Mouse (Mus musculus) naive thymus-derived CD4-positive, alpha-beta T cell, adult 2 months (primary cell): Measurements from ENCODE around the gene Aunip.
A peak's percentile ranks its signal among the peaks of the same experiment; 100 is the strongest.

Experiments used
- DNase-seq: peaks from one replicate; pipeline ENCODE4 v3.0.0-alpha.2; 2011; ENCODE audit warnings: low read depth

Gene Aunip

GRCm38 (mm10) chr4:134515614-134516013 lies 4.8 kb downstream of the Aunip start:
- no peak for DNase-seq

DNA sequence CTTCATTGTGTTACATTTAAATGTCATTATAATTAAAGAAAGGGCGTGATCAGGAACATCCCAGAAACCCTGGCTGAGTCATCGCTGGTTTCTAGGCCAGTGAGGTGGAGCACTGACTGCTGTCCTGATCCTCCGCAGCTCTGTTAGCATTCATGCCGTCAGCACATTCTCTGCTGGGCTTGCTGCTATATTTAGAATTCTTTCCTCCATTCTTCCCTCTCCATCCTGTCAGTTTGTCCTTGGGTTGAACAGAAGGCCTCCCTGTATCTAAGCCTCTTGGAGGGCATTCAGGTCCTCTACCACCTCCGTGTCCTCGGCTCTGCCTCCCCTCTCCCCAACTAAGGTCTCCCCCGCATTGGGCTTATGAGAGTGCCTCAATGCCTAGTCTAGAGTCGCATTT lies 6.2 kb downstream of the Aunip start:
- DNase-seq: no peak

DNA sequence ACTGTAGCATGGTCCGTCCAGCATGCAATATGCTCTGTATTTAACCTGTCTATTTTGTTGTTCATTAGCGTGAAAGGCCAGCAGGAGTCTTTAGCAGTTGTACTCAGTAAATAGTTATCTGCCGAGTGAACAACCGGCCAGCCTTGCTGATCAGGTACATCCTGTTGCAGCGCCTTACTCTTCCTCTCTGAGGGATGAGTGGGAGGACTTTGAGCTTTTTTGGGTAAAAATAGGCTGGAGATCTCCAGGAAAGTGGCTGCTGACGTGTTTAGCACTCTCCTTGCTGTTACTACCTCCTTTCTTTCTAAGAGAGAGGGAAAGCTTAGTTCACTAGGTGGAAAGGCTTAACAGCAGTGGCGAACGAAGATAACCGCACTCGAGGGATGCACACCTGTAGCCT lies 6.9 kb downstream of the Aunip start:
- no peak for DNase-seq

GRCm38 (mm10) chr4:134518541-134518940 lies 7.7 kb downstream of the Aunip start:
- DNase-seq: no peak

DNA sequence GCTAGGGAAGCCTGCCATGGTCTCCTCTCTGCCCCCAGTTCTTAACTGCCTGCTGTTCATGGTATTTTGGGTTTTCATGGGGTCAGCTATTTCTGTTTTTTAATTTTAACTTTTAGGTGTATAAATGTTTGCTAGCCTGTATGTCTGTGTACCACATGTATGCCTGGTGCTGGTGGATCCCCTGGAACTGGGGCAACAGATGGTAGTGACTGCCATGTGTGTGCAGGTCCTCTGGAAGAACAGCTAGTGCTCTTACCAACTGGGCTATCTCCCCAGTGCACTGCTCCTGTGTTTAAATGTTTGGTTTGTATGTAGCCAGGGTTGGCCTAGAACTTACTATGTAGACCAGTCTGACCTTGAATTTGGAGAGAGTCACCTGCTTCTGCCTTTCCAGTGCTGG lies 8.5 kb downstream of the Aunip start:
- no peak for DNase-seq

GRCm38 (mm10) chr4:134523447-134523846 lies 12.6 kb downstream of the Aunip start:
- no peak for DNase-seq

DNA sequence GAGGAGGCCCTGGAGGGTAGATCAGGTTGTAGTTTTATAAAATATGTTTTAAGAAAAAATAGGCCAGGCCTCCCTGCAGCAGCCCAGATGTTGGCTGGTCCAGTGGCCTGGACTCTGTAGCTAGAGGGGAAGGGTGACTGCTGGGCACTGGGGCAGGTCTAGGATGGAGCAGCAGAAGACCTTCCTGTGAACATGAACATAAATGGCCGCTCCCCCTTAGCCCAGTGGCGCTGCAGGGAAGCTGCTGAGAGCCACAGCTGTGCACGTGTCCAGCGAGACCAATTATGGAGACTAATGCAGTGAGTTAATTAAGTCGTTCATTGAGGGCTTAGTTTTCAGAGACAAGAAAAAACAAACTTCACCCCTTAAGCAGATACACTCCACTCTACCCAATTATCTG lies 15.0 kb downstream of the Aunip start:
- DNase-seq: no peak

- DNase-seq: no peak
These were observed 15.4 kb downstream of the Aunip start for GRCm38 (mm10) chr4:134526220-134526619.

- DNase-seq: no peak
These were observed 22.1 kb downstream of the Aunip start for GRCm38 (mm10) chr4:134532928-134533327.

GRCm38 (mm10) chr4:134533421-134533820 lies 22.6 kb downstream of the Aunip start:
- no peak for DNase-seq

DNA sequence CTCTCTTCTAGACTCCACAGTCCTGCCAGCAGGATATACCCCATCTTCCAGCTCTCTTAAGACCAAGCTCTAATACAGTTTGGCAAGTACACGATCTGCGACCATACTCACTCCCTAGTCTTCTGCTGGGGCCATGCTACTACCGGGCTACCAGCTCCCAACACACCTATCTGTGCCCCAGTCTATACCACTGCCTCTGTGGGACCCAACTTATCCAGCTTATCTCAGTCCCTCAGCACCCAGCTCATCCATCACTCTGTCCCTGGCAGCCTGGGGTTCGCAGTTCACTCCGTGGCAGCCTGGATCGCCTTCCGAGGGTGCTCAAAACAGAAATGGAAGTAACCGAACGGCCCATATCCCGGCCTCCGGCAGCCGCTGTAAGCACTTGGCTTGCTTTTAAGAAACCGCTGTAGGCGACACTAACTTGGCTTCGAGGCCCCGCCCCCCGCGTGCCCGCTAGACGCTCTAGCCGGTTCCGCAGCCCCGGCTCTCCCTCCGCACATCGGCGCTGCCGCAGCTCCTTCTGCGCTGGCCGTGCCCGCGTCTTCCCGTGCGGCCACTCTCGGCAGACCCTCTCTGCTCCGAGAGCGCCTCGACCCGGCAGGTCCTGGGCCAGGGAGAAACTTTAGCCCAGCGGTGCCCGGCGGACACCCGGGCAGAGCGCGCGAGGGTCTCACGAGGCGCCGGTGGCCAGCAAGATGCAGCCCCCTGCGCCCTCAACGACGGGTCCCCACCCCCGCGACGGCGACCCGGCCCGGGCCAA lies 23.5 kb downstream of the Aunip start:
- peak; percentile 85 for DNase-seq

- peak; percentile 96 for DNase-seq
These were observed 24.4 kb downstream of the Aunip start, which contains the start of gene Mtfr1l for GRCm38 (mm10) chr4:134534932-134535786. Mtfr1l (minus strand) TSS chr4:134535387.

DNA sequence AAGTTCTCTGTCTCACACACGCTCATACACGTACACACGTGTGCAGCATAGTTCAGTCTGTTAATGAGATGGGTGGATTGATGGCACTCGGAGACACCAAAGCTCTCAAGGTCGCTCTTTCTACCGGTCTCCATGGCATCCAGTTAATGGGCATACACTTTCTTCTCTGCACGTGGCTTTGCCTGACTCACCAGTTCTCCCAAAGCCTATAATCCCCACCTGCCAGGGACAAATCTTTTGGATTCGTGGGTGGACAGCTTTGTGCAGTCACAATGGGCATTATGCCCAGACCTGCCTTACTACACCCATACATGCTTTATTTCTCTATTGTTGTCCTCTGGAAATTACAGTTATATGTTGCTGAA lies 25.0 kb downstream of the Aunip start:
- no peak for DNase-seq

- DNase-seq: no peak
These were observed 28.3 kb downstream of the Aunip start for GRCm38 (mm10) chr4:134538997-134539580.

- no peak for DNase-seq
These were observed 31.9 kb downstream of the Aunip start for GRCm38 (mm10) chr4:134542726-134543125.

DNA sequence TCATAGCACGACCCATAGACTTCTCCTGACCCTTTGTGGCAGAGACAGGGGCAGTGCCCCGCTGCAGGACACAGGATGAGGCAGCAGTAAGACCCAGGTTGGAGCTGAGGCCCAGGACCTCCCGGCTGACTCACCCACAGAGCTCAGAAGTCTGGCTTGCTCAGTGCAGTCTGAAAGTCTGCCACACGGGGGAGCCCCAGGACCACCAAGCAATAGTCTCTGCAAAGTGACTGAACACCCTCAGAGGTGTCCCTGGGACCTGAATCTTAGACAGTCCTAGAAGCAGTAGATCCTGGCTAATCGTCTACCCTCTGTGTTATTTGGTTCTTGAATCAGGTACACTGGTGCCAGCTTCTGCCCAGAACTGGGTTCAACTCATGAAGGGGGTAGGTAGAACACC lies 32.5 kb downstream of the Aunip start:
- DNase-seq: peak; percentile 94

GRCm38 (mm10) chr4:134546814-134547705 lies 36.3 kb downstream of the Aunip start:
- DNase-seq: no peak

- peak; percentile 40 for DNase-seq
These were observed 37.6 kb downstream of the Aunip start for GRCm38 (mm10) chr4:134548169-134548938.

- DNase-seq: no peak
These were observed 39.1 kb downstream of the Aunip start for GRCm38 (mm10) chr4:134549899-134550298.

GRCm38 (mm10) chr4:134551494-134552316 lies 40.9 kb downstream of the Aunip start, which contains the start of gene Selenon:
Selenon (minus strand) TSS chr4:134552166.
- DNase-seq: no peak
